Mouse (Mus musculus) brain, embryonic 18.5 days (tissue): ENCODE measurements at regions not wholly inside any gene's neighbourhood (a gene's known extent, or its start where the extent isn't known, plus 50 kb on each side); places are given as distances from the start of the nearest gene placed in this dataset.

Experiments
- DNase-seq: peaks from one replicate; pipeline ENCODE4 v3.0.0-alpha.2; 2012; ENCODE audit warnings: low read depth, low spot score

DNA sequence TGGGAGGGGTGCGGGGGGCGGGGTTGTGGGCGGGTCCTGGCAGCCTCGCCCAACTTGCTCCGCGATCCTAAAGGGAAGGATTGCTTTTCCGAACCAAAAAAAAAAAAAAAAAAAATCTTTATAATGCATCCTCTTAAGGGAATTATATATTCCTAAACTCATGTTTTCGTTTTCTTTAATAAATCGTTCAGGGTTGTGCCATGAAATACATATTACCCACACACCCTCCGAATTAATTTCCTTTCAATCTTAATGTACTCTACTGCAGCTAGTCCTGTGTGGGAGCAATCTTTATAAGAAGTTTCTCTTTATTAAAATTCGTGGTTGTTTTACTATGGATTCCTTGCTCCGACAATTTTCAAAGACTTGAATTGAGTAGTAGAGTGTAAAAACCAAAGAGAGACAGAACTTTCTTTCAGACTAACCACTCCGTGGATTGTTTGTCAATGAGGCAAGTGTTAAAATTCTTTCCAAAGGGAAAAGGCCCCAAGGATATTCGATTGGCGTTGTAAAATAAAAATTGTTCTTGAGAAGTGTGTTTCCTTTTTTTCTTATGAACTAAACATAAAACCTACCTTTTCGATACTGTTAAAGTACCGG, 253.6 kb upstream of the Nfe2l3 start:
- DNase-seq = no peak

DNA sequence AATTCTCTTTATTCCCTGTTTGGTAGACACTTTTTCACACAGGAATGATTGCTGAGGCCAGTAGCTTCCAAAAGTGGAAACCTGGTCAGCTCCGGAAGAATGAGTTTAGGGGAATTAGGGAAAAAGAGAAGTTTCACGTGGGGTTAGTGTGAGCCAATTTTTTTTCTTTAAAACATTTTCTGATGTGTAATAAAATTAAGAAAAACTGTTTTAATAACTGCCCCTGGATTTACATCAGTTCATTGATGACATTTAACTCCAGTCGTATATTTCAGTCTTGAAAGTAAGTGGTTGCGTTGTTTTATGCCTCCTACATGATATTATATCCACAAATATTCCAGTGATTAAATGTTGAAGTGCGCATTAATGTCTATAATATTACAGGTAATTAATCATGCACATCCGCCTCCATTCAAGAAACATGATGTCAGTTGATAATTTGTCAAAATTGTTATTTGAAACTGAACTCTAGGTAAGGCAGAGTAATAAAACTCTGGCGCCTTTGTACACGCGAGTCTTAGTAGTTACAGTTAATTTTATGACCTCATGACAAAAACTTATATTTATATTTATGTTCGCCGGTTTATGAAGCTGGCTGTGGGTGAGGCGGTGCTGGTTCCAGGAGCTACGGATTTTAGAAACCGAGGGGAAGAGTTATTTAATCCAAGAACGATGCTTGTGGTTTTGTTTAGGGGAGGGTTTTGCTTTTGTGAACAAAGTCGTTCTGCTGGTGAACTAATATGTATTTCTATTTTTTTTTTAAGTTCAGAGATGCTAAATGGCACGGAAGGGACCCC, 252.5 kb upstream of the Nfe2l3 start:
- no peak for DNase-seq

DNA sequence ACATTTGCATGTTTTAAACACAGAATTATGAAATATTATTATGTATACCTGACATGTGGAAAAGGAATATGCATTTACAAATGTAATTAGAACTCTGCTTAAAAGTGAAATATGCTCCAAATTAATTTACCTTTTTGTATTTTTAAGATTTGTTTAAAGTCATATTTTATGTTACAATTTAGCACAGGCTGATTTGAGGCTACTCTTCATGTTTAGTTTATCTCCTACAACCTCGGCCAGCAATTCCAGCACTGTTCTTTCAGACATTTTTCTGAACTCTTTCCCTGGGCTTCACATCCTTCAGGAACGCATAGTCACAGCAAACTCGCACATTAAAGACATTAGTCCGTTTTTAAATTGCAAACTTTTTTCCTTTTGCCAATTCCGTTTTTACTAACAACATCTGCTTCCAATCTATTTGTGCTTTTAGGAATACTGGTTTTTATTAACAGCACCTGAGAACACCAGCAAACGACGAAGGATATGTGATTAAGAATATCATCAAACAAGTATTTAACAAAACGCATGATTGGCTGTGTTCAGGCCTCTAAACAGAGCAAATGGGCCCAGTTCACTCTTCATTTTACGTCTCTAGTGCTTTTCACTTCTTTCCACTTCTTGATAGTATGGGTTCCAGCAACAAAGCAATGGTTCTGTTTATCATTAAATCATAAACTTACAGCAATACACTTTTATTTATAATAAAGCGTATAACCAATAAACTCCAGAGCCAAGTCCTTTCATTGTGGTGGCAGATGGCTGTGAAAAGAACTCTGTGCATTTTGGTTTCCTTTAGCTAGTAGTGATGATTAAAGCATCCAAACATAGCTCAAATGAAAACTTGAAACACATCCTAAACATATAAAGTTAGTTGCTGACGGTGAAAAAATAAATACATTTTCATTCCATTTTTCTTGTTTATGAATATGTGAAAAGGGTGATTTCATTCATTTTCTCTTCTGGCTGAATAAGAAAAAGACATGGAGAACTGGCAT, 251.3 kb upstream of the Nfe2l3 start:
- no peak for DNase-seq

DNA sequence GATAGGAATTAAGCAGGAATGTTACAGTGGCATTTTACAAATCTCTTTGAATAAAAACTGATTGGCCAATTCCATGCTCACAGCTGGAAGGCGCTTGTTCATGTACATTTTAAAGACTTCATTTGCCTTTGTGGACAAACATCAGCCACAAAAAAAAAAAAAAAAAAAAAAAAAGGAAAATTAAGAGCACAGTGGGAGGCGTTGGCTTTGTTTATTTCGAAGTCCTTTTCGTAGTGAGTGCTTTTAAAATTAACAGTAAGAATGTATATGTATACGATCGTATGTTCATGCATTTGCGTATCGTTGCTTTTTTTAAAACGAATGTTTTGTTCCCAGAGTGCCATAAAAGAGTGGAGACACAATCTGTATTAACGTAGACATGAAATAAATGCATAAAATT, 250.6 kb upstream of the Nfe2l3 start:
- DNase-seq = no peak

DNA sequence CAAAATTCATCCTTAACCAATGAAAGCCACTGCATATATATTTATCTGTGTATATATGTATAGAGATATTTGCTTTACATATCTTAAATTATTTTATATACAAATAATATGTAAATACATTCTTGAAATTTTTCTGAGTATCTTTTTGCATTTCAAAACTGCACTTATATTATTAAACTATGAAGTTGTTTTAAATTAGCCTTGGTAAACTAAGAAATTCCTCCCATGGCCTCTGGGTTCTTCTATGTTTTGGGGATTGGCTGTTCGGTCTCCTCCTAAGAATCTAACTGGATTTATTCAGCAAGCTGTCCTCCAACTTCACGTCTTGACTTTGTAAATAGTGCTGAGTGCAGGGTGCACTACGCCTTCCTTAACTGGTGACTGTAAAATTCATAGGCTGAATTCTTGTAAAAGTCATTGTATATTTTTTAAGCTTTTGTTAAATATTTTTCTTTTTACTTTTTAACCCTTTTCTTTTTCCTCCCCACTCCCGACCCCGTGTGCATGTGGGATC, 249.6 kb upstream of the Nfe2l3 start:
- no peak for DNase-seq

DNA sequence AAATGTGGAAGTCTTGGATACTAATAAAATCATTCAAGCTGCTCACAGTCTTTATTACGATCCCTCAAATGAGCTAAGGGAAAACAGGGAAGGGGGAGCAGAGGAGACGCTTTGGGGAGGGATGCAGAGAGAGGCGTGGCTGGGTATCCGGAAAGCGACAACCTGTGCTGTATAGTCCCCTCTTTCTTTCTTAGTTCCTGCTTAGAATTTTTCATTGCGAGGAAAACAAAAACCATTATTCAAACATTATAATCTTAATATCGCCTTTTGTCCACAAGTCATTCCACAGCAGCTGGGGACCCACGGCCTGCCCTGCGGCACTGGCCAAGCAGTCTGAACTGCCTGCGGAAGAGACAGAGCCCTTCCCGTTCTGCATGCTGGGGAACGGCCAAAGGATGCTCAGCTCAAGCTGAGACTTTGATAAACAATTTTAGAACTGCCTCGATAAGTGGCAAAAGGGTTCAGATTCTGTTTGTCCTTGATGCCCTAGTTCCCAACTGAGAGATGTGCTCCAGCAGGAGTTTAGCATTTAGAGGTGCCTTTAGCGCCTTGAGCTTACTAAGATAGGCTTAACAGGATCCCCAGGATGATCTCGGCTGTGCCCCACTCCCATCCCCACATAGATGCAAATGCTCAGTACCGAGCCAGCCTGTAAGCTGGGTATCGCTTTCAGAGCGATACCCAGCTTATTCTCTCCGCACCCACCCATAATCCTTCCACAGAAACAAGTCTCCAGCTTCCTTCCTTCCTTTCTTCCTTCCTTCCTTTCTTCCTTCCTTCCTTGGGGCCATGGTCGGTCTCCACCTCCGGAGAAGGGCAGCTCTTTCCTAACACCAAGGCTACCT, 248.7 kb upstream of the Nfe2l3 start:
- DNase-seq = no peak

DNA sequence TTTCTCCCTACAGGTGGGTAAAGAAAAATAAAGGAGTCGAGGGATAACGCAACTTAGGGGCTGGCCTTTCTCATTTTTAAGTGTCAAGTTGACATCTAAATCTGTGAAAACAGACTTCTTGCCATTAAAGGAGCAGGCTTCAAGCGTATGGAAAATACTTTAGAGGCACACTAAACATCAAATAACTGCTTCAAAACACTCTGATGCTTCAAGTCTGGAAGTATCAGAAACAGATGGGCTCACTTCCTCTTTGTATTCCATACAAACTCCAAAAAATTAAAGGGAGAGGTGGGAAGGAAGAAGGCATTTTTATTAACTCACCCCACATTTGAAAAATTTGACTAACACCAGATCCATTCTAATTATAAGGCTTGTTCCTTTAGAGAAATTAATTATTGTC, 248.0 kb upstream of the Nfe2l3 start:
- DNase-seq = no peak

DNA sequence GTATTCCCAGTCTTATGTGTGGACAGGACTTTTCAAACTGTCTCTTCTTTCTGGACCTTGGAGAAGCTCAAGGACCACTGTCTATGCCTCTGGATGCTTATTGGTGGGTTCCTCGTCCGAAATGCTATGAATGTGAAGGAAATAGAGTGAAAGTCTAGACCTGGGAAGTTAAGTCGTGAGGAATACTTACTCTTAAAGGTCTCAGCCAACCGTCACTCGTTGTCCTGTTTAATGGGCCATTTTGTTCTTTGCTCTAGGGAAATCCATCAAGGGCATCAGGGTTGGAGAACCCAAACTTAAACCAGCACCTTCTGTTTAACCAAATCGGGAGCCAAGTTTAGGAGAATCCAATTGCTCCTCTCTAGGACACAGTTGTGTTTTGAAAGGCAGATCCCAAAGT, 247.3 kb upstream of the Nfe2l3 start:
- no peak for DNase-seq

DNA sequence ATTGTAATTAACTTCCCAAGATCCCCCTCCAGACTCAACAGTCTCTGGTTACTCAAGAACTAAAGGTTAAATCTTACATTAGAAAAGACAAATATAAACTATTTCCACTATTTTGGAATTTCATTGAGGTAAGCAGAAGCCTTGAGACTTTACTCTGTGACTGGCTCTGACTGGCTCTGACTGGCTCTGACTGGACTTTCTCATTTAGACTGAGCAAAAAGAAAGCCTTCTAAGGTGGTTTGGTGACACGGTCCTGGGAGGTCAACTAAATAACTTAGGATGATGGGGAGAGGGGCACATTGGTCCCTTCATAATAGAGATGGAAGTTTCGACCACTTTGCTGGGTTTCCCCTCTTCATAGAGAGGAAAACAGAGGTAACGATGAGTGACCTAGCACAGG, 243.3 kb upstream of the Nfe2l3 start:
- DNase-seq = no peak

DNA sequence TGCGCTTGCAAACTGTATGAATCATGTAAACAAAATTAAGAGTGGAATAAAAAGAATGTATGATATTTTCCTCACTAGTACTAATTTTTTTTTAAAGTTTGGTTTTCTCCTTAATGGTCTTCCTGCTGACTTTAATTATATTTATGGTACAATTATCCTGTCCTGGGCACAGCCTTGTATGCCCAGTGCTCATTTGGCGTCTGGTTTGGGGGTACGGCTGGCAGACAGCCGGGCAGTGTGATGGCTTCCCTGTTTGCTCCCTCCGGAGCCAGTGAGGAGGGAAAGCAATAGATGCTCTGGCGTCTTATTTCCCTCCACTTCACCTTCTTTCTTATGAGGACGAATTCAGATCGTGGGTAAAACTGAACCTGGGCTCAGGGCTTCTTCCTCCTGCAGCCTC, 239.6 kb upstream of the Nfe2l3 start:
- DNase-seq = no peak

DNA sequence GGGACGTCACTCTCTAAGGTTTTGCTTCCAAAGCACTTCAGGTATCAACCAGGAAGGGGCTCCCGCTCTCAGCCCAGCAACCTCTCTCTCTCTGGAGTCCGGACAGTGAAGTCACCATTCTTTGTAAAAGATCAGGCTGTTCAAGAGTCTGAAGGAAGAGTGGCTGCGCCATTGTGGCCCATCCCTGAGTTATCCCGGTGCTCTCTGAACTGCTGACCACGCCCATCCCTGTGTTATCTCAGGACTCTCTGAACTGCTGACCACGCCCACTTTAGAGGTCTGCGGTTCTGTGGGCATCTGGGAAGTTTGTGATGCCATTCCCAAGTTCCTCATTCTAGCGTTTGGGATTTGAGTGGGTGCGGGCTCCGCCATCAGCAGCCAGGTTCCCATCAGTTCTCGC, 239.1 kb upstream of the Nfe2l3 start:
- DNase-seq = no peak

DNA sequence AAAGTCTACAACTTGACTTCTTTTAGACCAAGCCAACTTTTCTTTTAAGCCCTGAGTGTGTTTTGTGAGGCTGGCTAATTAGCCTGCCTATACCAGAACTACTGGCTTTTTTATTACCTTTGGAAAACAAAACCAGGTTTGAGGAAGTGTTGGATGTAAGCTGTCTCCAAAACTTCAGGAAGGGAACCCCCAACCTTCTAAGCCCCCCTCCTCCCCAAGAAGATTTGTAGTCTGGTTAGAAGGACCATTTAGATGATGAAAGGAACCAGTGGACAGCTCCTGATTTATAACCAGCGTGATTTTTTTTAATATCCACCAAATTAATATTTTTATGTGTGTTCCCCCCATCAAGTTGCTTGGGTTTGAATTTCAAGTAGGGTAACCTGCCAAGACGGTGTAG, 236.1 kb upstream of the Nfe2l3 start:
- no peak for DNase-seq

DNA sequence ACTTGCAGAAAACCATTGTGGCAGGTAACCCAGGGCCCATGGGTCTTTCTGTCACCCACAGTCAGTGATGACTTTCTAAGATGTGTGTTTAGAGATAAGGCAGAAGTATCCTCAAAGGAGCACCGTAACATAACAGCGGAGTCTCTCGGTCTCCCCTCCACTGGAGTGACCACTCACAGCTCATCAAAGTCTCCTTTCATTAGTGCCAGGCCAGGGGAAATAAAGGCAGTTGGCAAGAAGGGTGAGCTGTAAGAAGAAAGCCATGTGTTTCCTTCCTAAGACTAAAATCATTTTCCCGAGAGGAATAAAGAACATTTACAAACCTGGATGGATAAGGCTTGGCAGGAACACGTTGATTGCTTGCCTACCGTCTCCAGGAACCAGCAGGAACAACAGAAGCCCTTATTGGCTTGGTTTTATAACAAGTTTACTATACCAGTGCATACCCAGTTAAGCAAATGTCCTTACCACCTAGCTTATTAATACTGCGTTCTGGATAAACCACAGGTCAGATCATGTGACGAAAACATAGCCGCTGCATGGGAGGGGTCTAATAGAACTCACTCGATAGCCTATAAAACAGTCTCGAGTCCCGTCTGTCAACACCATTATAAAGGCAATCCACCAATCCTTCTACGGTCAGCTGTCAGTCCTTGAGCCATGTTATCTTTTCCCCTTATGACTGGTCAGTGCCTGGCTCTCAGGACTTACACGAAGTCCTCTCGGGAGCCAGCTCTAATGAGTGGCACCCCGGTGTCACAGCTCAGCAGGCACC, 235.3 kb upstream of the Nfe2l3 start:
- DNase-seq = no peak

DNA sequence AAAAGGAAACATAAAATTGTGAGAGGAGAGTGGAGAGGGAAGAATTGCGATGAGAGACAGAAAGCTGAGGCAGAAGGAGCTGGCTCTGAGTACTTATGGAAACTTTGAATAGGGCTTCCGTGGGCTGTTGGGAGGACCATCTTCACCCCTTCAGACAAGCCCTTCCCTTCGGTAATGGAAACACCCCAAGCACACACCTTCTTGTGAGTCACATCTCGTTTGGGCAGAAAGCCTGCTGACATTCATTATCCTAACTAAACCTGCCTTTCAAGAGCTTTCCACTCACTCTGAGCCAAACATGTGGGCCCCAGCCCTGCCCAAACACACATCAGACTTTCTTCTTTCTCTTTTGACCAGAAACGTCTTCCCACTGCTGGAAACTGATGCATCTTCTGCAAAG, 232.3 kb upstream of the Nfe2l3 start:
- no peak for DNase-seq

DNA sequence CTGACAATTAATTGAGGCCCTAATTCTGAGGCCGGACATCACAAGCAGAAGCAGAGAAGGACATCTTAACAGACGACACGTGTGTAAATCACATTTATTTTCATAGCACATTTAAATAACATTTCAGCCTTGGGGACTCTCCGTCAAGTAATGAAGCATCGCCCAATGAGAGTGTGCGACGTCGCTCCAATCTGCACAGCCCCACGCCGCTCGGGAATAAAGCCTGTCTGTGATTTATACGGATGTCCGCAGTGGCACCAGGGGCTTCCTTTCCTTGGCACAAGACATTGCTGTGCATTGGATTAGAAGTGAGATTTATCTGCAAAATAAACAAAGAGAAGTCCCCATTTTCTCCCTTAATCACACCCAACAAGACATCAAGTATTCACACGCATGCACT, 231.6 kb upstream of the Nfe2l3 start:
- no peak for DNase-seq

DNA sequence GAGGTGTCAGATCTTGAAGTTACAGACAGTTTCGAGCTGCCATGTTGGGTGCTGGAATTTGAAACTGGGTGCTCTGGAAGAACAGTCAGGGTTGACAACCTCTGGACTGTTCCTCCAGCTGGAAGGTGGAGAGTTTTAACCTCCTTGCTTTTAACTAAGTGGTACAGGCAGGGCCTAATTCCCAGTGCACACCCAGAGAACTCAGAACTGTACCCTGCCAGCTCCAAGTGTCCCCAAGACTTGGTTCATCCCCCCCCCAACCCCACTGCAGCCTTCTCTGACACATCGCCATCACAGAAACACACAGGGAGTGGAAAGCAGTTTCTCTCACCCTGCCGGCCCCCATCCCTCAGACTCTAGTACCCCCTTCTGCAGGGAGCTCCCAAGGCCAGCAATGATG, 228.2 kb upstream of the Nfe2l3 start:
- no peak for DNase-seq

DNA sequence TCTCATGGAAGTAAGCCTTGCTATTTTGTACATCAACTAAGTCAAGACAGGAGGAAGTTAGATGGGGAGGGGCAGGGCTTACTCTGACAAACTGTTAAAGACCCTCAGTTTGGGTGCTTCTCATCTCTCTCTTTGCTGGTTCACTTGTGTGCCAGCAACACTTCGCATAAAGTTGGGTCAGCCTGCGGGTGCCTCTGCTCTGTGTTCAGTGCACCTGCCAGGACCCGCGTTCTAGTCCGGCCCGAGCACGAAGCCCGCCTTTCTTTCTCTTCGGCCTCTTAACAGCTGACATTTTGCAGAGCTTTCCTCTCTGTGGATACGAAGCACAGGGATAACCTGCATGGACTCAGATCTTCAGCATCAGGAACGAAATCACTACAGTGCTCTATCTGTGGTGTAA, 227.1 kb upstream of the Nfe2l3 start:
- no peak for DNase-seq

DNA sequence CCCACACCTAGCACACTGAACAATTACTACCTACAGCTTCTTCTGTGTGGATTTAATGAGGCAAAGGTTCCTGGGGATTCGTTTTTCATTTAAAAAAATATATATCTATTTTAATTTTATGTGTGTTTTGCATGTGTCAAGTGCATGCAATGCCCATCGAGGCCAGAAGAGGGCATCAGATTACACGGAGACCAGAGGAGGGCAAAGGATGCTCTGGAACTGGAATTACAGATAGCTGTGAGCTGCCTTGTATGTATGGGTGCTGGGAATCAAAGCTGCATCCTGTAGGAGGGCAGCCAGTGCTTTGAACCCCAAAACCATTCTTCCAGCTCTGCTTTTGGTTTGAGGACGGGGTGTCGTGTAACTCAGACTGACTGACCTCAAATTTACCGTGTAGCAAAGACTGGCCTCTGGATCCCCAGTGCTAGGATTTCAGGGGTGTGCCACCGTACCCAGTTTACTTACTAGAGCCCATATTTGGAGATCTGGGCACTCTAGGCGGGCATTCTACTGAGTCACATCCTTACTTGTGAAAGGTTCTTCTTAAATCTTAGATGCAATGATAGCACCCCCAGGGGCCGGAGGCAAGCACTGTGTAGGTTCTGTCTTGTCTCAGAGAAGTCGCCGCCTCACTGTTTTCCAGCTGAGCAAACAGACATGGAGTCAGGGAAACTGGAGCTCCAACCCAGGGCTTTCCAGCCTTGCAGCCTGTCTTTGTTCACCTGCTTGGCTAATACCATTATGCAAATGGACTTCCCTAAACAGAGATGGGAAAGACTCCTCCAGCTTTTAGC, 225.6 kb upstream of the Nfe2l3 start:
- DNase-seq = no peak

DNA sequence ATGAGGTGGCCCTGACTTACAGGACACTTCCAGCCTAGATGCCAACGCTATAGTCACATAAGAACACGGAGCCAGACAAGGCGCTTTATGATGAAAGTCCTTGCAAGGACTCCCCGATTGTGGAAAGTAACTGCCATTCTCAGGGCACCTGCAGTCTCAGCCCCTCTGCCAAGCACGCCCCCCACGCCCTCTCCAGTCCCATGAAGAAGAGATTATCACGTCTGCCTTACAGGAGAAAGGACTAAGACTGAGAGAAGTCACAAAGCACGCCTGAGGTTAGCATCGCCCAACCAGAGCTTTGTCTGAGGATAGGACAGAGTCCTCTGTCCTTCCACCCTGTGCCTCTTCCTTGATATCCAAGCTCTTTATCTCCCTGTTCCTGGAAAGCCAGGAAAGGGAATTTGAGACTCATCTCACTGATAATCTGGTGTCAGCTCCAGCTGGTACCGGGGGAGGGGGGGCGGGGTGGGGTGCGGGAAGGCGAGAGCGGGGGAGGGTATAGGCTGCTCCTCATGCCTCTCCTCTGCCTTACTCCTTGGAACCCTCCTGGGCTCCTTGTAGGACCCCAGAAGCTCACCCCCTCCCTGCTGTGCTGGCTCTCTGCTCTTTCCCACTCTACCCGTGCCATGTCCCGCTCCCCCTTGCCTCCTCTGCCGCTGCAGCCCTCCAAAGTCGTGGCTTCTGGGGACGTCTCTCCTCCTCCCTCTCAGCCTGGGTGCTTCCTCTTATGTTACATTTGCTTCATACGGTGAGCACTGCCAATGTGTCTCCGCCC, 224.7 kb upstream of the Nfe2l3 start:
- DNase-seq = no peak
